Mouse (Mus musculus) heart, adult 2 months (tissue): ENCODE measurements around the gene Dip2c.

ENCODE experiments used
- CTCF ChIP-seq: fragments of 200-600 bp; IDR thresholded peaks from 2 replicates; pipeline ENCODE4 v1.8.1; 2022; ENCODE audit warnings: antibody characterized with exemption, mild to moderate bottlenecking, moderate library complexity
- EP300 ChIP-seq: fragments of 200-500 bp; IDR thresholded peaks from 2 replicates; pipeline ENCODE4 v1.6.1; 2011; ENCODE audit warnings: low read depth, low read length, control low read depth; ENCODE audit not compliant: insufficient read depth
- POLR2A ChIP-seq: fragments of 200-500 bp; IDR thresholded peaks from 2 replicates; pipeline ENCODE4 v1.6.1; 2011; ENCODE audit warnings: mild to moderate bottlenecking, low read depth, low read length, control low read depth; ENCODE audit not compliant: insufficient read depth

DNA sequence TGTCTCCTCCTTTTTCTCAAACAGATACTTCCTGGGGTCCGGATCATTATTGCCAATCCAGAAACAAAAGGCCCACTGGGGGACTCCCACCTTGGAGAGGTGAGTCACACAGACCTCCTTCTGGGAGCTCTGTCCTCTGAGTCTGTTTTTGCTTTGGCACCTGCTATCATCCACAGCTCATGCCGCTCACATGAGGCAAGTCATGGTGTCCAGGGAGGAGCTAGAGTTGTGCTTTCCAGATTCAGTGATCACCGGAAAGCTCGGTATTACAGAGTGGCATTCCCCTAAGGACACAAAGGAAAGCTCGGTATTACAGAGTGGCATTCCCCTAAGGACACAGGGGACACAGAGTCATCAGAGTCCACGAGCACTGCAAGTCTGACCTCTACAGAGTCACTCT lies 380.3 kb downstream of the Dip2c start:
- TF ChIP-seq CTCF = no peak
- no peak for TF ChIP-seq POLR2A
- TF ChIP-seq EP300 = no peak
